Mouse (Mus musculus) adrenal gland, postnatal 4 days (tissue): Measurements from ENCODE around the gene BC048507. TPM values are rescaled to one million over a fixed set of nuclear protein-coding genes. Genes with fewer than 3 reads are reported as not detected.

Source experiments
- total RNA-seq, 2 experiments: library from RNA; stranded (reverse); gene quantifications; 2 replicates each; pipeline ENCODE4 v1.2.3; 2021

BC048507 gene
- total RNA-seq, 2 experiments from 2014 or later, result not detected

Other genes with a start within 250 kb of the BC048507 start
- 1 to 10 TPM in 1 of 2 experiments, under 1 TPM in 1; 0.51 to 1.0 TPM for gene Gm49345, start 225.6 kb upstream of the BC048507 start, total RNA-seq
- gene Zfp729a, start 225.5 kb upstream of the BC048507 start, total RNA-seq, result 1 to 10 TPM; 7.6 to 8.2 TPM
- gene Zfp738, start 176.3 kb upstream of the BC048507 start, total RNA-seq, result 10 to 100 TPM; 15.9 to 17.5 TPM
- gene Zfp65, start 134.2 kb upstream of the BC048507 start, total RNA-seq, result 10 to 100 TPM; 12.8 to 12.9 TPM
- 1 to 10 TPM; 8.3 TPM for gene Zfp85, start 108.1 kb upstream of the BC048507 start, total RNA-seq
- 1 to 10 TPM; 2.4 to 2.8 TPM for gene Zfp493, start 83.6 kb upstream of the BC048507 start, total RNA-seq
- 1 to 10 TPM; 8.0 to 8.9 TPM for gene Zfp273, start 49.6 kb upstream of the BC048507 start, total RNA-seq
- gene Gm10037, start 32.2 kb upstream of the BC048507 start, total RNA-seq, result 1 to 10 TPM; 2.3 to 3.4 TPM